Mouse (Mus musculus) sigmoid colon, adult 10 weeks (tissue): ENCODE measurements around the gene Snapc5. TPM values are rescaled to one million over a fixed set of nuclear protein-coding genes. Genes with fewer than 3 reads are reported as not detected.

Experiments
- polyA plus RNA-seq: library from polyadenylated mRNA; stranded (reverse); fragments of 350-450 nt; fragmentation: Illumina TruSeq; extraction: RNeasy Lipid Tissue Mini Kit (QIAGEN cat#74804); gene quantifications from one replicate; pipeline ENCODE4 v1.2.3, GENCODE M21; 2014; ENCODE audit warnings: low read depth, low replicate concordance

The Snapc5 gene
- 90.4 TPM for polyA plus RNA-seq

GRCm38 (mm10) chr9:64178974-64179646 is at the start of gene Snapc5:
Gene Snapc5, plus strand, starts transcription at chr9:64179274.

GRCm38 (mm10) chr9:64172816-64173665 is 6.0 kb upstream of the Snapc5 start, which contains the start of the genes Zwilch and Rpl4:
Gene Zwilch, minus strand, starts transcription at chr9:64173104.
Gene Rpl4, plus strand, starts transcription at chr9:64173375.

Other genes with a start within 250 kb of the Snapc5 start
- gene Smad6, start 157.2 kb upstream of the Snapc5 start, polyA plus RNA-seq: 4.5 TPM
- not detected for gene Lctl, start 62.1 kb upstream of the Snapc5 start, polyA plus RNA-seq
- 12.4 TPM for gene Zwilch, start 6.2 kb upstream of the Snapc5 start, polyA plus RNA-seq
- 663 TPM for gene Rpl4, start 5.9 kb upstream of the Snapc5 start, polyA plus RNA-seq
- gene Uchl4, start 55.9 kb downstream of the Snapc5 start, polyA plus RNA-seq: not detected
- gene Map2k1, start 74.4 kb downstream of the Snapc5 start, polyA plus RNA-seq: 181 TPM
- gene Tipin, start 102.3 kb downstream of the Snapc5 start, polyA plus RNA-seq: 41.2 TPM
- gene Dis3l, start 162.0 kb downstream of the Snapc5 start, polyA plus RNA-seq: 10.9 TPM
- not detected for gene Megf11, start 206.4 kb downstream of the Snapc5 start, polyA plus RNA-seq